Mouse (Mus musculus): ENCODE data around the gene Aldh1l1. TPM values are rescaled to one million over a fixed set of nuclear protein-coding genes. Genes with fewer than 3 reads are reported as not detected.
"Not testable (repeated sequence)": the region's sequence is repeated elsewhere in the genome, so short reads cannot be mapped to it uniquely, and the experiment has no call there.

The Aldh1l1 gene
- total RNA-seq, 1 experiment from 2014 or later, result 18.0 TPM

DNA sequence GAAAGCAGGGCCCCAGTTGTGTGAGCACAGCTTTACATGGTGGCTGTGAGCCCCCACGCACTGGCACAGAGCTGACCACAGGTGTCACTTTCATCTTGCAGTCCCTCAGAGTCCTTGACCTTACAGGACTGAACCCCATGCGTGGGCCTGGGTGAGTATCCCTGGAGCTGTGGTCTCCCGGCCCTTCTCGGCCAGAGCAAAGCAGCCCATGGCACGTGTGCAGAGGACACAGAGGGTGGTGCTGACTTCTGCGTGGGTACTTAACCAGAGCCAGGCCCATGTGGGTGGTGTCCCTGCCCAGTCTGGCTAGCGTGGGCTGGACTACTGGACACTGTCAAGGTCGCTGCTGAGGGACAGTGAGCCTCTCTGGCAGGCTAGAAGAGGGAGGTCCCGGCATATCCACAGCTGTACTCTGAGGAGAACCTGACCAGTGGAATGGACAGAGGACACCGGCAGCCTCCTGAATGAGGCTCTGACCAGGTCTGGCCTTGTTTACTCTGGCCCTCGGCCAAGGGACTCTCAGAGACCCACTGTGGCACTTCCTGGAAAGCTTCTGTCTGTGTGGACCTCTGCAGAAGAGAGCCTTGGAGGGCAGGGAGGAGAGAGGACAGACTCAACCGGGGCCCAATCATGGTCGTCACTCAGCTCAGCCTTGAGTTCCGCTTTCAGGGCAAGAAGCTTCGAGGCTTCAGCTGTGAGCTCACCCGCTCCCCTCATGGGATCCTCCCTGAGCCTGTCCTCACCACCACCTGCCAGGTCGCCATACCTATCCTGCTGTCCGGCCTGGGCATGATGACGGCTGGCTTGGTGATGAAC lies 132.8 kb downstream of the Aldh1l1 start:
- ATAC-seq (replicated peaks in 1 of 2; ENCODE audit: insufficient read depth in 1 of 2, low FRiP score in 2 of 2, low TSS enrichment in 1 of 2, low read depth in 1 of 2, poor library complexity in 2 of 2, severe bottlenecking in 2 of 2), result 0 out of 4 replicates have a peak, but pooled peaks of 1 of the 2 experiments have one; percentile 22

DNA sequence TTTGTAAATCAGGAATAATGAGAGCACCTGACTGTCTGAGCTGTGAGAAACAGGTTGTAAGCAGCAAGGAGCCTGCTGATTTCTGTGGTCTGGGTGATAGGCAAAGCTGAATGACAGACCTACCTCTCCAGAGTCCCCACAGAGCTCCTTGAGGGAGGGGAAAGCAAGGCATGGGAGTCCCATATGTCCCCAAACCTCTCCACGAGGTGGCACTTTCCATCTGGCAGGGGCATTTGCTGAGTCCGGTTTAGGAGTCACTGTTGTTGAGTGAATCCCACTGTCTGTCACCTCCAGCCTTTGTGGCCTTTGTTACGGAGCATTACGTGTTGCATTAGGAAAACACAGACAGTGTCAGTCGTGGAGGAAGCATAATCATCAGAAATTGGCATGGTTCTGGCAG lies 133.7 kb downstream of the Aldh1l1 start:
- no peak for ATAC-seq (replicated peaks in 1 of 2; ENCODE audit: insufficient read depth in 1 of 2, low FRiP score in 2 of 2, low TSS enrichment in 1 of 2, low read depth in 1 of 2, poor library complexity in 2 of 2, severe bottlenecking in 2 of 2)

DNA sequence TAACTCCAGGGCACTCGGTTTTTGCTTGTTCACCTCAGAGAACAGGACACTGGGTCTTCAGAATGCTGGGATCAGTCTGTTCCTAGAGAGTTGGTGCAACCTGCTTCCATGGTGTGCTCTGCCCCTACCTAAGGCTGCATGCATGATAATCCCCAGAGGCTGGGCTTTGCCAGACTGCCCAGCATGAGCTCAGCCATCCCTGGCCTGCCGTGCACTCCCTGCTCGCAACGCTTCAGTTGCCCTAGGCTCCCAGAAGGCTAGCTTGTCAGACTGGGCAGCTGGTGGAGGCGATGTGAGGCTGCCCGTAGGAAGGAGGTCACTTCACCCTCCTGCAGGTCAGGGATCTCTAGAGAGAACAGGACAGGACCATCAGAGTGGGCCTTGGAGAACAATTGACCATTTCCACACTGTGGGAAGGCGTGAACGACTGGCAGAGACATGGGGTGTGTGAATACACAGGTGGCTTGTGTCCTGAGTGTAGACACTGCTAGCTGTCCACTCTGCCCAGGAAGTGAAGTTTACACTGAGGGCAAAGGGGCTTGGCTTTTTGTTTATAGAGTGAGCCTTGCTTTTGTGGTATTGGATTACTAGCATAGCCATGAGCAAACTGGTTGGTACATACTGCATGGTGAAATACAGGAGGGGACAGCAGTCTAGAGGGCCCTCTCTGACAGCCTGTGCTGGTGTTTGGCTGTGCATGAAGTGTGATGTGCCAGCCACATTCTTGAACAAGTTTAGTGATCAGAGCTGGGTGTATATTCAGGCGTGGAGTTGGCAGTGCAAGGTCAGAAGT lies 134.8 kb downstream of the Aldh1l1 start:
- ATAC-seq (replicated peaks in 1 of 2; ENCODE audit: insufficient read depth in 1 of 2, low FRiP score in 2 of 2, low TSS enrichment in 1 of 2, low read depth in 1 of 2, poor library complexity in 2 of 2, severe bottlenecking in 2 of 2), result no peak

DNA sequence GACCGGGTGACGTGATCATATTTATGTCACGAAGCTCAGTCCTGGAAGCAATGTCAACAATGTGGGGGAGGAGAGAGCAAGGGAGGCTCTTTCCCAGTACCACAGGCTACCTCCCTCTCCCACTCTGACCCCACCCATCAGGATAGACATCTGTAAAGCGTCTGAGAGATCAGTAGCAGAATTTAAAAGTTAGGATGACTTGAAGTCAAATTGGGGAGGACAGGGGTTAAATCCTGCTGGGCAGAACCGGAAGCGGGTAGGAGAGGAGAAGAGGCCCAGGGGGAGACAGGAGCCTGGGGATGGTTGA lies 135.3 kb downstream of the Aldh1l1 start:
- no peak for ATAC-seq (replicated peaks in 1 of 2; ENCODE audit: insufficient read depth in 1 of 2, low FRiP score in 2 of 2, low TSS enrichment in 1 of 2, low read depth in 1 of 2, poor library complexity in 2 of 2, severe bottlenecking in 2 of 2)

DNA sequence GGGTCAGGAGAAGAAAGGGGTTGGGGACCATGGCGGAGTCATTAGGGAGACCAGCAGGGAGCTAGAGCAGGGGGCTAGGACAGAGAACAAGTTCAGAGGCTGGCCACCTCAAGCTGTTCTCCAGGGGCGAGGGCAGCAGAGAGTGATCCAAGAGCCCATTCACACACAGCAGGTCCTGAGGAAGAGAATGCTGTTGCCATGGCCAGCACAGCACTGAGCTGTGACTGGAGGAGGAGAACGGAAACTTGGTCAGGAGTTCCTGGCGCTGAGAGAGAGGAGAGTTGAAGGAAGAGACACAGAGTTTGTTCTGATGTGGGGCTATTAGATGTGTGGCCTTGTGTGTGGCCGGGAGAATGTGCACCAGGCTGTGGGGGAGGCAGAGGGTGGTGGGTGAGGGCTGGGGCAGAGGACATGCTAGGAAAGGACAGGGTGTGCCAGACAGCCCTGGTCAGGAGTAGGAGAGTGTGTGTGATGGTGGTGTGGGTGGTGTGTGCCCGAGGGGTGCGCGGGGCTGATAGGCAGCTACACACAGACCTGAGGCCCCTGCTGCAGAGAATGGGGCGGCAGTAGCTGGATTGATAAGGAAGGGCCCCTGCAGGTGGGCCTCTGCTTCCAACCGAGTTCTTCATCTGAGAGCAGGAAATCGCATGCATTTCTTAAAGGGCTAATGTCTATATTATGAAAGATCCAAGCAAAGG lies 136.7 kb downstream of the Aldh1l1 start:
- ATAC-seq (replicated peaks in 1 of 2; ENCODE audit: insufficient read depth in 1 of 2, low FRiP score in 2 of 2, low TSS enrichment in 1 of 2, low read depth in 1 of 2, poor library complexity in 2 of 2, severe bottlenecking in 2 of 2), result peak; percentile 13 to 22; a peak in 1 of 4 replicates

DNA sequence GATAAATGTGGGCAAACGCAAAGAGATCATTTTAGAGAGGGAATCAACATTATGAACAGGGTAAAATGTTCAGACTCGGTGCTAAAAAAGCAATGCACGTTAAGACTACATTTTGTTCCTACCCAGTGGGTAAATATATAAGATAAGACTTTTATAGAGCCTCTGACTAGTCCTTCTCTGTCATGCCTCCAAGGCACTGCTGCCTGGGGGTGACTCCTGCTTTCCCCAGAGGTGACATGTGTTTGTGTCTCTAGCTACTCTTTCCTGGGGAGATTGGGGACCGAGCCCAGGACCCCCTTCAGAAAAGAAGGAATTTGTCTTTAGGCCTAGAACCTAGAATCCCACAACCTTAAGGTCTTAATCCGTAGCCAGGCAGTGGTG lies 137.2 kb downstream of the Aldh1l1 start:
- no peak for ATAC-seq (replicated peaks in 1 of 2; ENCODE audit: insufficient read depth in 1 of 2, low FRiP score in 2 of 2, low TSS enrichment in 1 of 2, low read depth in 1 of 2, poor library complexity in 2 of 2, severe bottlenecking in 2 of 2)

DNA sequence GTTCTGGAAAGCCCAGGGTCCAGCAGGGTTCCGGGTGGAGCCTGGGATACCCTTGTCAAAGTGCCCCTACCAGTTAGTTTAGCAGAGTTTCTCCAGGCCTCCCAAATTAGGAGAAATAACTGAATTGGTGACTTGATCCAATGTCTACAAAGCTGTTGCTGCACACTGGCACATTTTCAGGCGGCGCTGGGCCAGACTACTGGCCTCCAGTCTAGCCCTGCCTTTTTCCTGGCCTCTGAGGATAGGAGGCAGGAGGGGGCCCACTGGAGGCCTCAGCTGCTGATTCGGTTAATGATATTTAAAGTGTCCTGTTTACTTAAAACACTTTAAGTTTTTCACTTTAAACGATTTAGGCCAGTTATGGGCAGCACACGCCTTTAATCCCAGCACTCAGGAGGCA lies 138.0 kb downstream of the Aldh1l1 start:
- no peak for ATAC-seq (replicated peaks in 1 of 2; ENCODE audit: insufficient read depth in 1 of 2, low FRiP score in 2 of 2, low TSS enrichment in 1 of 2, low read depth in 1 of 2, poor library complexity in 2 of 2, severe bottlenecking in 2 of 2)

DNA sequence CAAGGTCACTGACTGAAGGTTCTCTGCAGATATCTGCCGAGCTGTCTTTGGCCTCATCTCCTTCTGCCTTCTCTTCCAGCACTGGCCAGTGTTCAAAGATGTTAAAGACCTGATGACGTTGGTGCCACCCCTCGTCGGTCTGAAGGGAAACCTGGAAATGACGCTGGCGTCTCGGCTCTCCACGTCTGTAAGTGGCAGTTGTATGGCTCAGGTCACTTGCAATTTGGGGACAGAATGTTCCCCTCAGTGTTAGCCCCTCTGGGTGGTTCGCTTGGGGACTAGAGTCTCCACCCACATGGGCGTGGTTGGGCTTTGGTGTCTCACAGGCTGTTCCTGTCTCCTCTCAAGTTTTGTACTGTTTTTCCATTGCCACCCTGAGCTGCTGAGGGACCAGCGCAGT lies 138.5 kb downstream of the Aldh1l1 start:
- peak in 1 of 2 experiments; percentile 9; a peak in 1 of 4 replicates for ATAC-seq (replicated peaks in 1 of 2; ENCODE audit: insufficient read depth in 1 of 2, low FRiP score in 2 of 2, low TSS enrichment in 1 of 2, low read depth in 1 of 2, poor library complexity in 2 of 2, severe bottlenecking in 2 of 2)

DNA sequence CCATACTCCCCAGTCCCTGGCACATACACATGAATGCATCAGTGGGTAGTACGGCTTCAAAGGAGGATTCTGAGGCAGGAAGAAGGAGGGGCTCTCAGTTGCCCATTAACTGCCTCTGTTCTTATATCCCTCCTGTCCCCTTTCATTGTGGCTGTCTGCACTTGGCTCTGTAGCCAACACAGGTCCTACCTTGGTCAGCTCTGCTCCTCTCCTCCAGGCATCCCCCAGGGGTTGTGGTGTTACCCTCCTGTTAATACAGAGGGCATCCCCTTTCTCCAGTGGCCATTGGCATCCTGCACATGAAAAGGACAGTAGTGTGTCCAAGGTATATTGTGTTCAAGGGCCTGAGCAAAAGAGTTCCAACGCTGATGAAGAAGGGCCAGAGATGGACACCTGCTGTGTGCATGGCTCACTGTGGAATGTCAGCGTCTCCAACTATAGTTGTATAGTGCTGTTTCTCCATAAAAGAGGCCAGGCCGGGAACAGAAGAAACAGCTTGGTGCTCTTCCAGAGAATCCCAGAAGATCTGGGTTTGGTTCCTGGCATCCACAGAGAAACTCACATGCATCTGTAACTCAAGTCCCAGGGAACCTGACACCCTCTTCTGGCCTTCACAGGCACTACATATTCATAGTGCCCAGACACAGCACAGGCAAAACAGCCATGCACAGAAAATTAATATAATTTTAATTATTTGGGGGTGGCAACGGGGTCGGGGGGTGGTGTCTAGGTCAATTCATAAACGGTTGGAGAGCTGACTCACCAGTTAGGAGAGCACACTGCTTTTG lies 139.2 kb downstream of the Aldh1l1 start:
- no peak for ATAC-seq (replicated peaks in 1 of 2; ENCODE audit: insufficient read depth in 1 of 2, low FRiP score in 2 of 2, low TSS enrichment in 1 of 2, low read depth in 1 of 2, poor library complexity in 2 of 2, severe bottlenecking in 2 of 2)

DNA sequence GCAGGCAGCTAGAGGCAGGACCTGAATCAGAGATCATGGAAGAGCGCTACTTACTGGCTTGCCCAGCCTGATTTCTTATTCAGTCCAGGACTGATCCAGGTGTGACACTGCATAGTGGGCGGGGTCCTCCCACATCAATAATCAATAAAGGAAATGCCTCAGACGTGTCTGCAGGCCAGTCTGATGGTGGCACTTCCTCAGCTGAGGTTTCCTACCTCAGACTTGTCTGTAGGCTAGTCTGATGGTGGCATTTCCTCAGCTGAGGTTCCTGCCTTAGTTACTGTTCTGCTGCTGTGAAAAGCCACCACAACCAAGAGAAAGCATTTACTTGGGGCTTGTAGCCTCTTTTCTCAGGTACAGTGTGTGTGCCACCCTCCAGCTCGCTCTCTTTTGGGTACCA lies 141.3 kb downstream of the Aldh1l1 start:
- ATAC-seq (replicated peaks in 1 of 2; ENCODE audit: insufficient read depth in 1 of 2, low FRiP score in 2 of 2, low TSS enrichment in 1 of 2, low read depth in 1 of 2, poor library complexity in 2 of 2, severe bottlenecking in 2 of 2), result no peak

DNA sequence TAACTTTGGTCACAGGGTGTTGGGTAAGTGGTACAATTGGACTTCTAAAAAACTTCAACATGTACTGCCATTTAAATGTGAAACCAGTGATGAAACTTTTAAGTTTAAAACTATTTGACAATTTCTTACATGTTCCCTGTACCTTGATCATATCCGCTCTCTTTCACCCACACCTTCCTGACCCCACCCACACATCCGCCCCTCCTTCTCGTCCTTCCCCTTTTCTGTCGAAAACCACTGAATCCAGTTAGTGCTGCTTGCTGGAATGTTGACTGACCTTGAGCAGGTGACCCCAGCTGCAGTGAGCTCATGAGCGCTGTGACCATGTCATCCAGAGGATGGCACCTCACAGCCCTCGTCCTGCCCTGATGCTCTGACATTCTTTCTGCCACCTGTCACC lies 143.3 kb downstream of the Aldh1l1 start:
- peak; percentile 79 to 81 for ATAC-seq (replicated peaks in 1 of 2; ENCODE audit: insufficient read depth in 1 of 2, low FRiP score in 2 of 2, low TSS enrichment in 1 of 2, low read depth in 1 of 2, poor library complexity in 2 of 2, severe bottlenecking in 2 of 2)

DNA sequence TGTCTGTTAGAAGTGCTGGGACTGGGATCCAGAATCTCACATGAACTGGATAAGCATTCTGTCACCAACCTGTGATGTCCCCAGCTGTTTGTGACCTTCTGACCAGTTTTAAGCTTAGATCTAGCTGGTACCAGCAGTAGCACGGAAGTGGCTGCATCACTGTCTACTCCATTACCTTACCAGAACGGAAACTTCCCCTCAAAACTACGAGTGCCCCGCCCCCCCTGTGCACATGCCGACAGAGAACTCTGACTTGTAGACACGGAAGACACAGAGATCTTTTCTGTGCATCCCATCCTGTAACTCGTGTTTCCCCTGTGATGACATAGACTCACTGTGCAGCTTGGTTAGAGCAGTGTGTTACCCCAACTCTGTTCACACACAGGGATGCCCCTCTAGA lies 144.2 kb downstream of the Aldh1l1 start:
- ATAC-seq (replicated peaks in 1 of 2; ENCODE audit: insufficient read depth in 1 of 2, low FRiP score in 2 of 2, low TSS enrichment in 1 of 2, low read depth in 1 of 2, poor library complexity in 2 of 2, severe bottlenecking in 2 of 2), result no peak

DNA sequence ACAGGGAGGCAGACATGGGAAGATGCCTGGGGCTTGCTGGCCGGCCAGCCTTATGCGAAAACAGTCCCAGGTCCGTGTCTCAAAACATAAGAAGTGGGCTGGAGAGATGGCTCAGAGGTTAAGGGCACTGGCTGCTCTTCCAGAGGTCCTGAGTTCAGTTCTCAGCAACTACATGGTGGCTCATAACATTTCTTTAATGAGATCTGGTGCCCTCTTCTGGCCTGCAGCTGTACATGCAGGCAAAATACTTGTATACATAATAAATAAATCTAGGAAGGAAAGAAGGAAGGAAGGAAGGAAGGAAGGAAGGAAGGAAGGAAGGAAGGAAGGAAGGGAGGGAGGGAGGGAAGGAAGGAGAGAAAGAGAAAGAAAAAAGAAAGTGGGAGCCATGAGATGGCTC lies 146.3 kb downstream of the Aldh1l1 start:
- not testable (repeated sequence) for ATAC-seq (replicated peaks in 1 of 2; ENCODE audit: insufficient read depth in 1 of 2, low FRiP score in 2 of 2, low TSS enrichment in 1 of 2, low read depth in 1 of 2, poor library complexity in 2 of 2, severe bottlenecking in 2 of 2)

DNA sequence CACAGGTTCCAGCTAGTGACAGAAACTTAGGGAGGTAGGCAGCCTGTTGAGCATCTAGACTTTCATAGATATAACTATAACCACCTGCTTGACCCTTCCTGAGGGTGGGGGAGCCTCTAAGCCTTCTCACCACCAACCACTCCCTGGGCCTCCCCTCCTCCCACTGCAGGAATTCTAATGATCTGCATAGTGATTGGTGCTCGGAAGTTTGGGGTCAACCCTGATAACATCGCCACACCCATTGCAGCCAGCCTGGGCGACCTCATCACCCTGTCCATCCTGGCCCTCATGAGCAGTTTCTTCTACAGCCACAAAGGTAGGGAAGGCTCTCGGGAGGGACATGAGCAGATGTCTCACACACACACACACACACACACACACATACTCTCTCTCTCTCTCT lies 148.9 kb downstream of the Aldh1l1 start:
- no peak for ATAC-seq (replicated peaks in 1 of 2; ENCODE audit: insufficient read depth in 1 of 2, low FRiP score in 2 of 2, low TSS enrichment in 1 of 2, low read depth in 1 of 2, poor library complexity in 2 of 2, severe bottlenecking in 2 of 2)

DNA sequence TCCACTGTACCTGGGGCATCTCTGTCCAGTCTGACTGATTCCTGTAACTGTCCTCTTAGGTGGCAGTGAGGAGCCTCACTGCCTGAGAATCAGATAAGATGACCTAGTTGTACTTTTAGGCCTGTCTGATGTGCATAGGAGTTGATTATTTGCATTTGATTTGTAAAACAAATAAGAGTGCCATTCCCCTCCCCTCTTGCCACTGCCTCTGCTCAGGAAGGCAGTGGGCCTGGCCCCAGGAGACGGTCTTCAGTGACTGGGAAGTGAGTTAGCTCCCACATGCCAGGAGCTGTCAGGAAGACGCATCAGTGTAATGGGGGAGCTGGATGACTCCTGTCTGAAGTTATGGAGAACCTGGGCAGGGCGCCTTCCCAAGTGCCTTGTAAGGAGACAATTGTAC lies 149.4 kb downstream of the Aldh1l1 start:
- ATAC-seq (replicated peaks in 1 of 2; ENCODE audit: insufficient read depth in 1 of 2, low FRiP score in 2 of 2, low TSS enrichment in 1 of 2, low read depth in 1 of 2, poor library complexity in 2 of 2, severe bottlenecking in 2 of 2), result no peak

DNA sequence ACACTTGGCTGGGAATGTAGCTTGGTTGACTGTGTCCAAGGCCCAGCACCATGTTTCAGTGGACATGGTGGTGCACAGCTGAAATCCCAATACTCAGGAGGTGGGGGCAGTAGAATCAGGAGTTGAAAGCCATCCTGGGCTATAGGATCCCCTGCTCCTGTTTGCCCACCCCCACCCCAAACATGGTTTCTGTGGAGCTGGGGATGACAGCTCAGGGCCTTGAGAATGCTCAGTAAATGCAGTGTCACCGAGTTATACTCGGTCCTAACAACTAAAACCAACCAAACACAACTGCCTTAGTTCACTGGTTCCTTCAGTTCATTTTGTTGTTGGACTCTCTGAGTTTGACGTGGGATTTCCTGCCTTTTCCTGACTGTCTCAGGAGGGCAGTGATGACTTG lies 156.8 kb downstream of the Aldh1l1 start:
- no peak for ATAC-seq (replicated peaks in 1 of 2; ENCODE audit: insufficient read depth in 1 of 2, low FRiP score in 2 of 2, low TSS enrichment in 1 of 2, low read depth in 1 of 2, poor library complexity in 2 of 2, severe bottlenecking in 2 of 2)

DNA sequence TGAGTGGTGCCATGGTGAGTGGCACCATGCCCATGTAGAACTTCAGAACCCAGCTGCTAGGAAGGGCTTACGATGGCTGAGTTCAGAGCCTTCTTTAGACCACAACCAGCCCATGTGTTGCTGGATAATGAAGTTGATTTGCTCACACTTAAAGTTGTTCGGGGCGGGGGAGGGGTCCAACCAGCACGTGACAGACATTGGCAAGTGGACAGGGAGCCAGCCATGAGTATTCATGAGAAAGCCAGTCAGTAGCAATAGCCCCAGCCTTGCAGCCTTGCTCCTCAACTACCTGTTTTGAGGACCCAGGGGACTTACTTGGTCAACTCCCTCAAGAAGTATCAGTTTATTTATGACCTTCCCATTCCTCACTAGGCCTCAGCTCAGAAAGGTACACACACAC lies 158.7 kb downstream of the Aldh1l1 start:
- no peak for ATAC-seq (replicated peaks in 1 of 2; ENCODE audit: insufficient read depth in 1 of 2, low FRiP score in 2 of 2, low TSS enrichment in 1 of 2, low read depth in 1 of 2, poor library complexity in 2 of 2, severe bottlenecking in 2 of 2)
